Mouse (Mus musculus) adrenal gland, postnatal 10 days (tissue): ENCODE results near the gene Zmiz1. TPM values are rescaled to one million over a fixed set of nuclear protein-coding genes. Genes with fewer than 3 reads are reported as not detected.
A peak's percentile ranks its signal among the peaks of the same experiment; 100 is the strongest.

Source experiments
- DNase-seq: peaks from one replicate; pipeline ENCODE4 v3.0.0; 2021; ENCODE audit warnings: mixed read lengths
- total RNA-seq, 2 experiments: library from RNA; stranded (reverse); gene quantifications; 2 replicates each; pipeline ENCODE4 v1.2.3; 2021

Gene Zmiz1
- total RNA-seq, 2 experiments from 2014 or later = 63.8 to 73.3 TPM

GRCm38 (mm10) chr14:25559907-25560306, 100.9 kb downstream of the Zmiz1 start:
- no peak for DNase-seq

GRCm38 (mm10) chr14:25560841-25561240, 101.9 kb downstream of the Zmiz1 start:
- no peak for DNase-seq

GRCm38 (mm10) chr14:25561716-25562115, 102.7 kb downstream of the Zmiz1 start:
- no peak for DNase-seq

GRCm38 (mm10) chr14:25562447-25562846, 103.5 kb downstream of the Zmiz1 start:
- peak; percentile 54 for DNase-seq

- no peak for DNase-seq
Observed at GRCm38 (mm10) chr14:25562909-25563308, 103.9 kb downstream of the Zmiz1 start.

DNA sequence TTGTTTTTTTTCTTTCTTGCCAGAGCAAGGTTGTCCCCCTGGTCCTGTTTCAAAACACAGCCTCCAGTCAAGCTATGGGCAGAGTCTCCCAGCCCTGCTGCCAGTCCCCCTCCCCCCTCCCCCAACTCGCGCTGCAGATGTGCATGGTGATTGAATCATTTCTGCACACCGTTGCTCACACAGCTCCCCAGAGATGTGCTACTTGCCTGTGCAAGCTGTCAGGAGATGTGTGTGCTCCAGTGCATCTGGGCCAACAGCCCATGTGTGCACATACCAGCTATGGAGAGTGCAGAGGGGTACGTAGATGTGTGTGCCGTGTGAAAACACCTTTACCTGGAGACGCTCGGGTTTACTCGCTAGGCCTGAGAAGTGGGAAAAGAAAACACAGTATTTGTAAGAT, 105.6 kb downstream of the Zmiz1 start:
- no peak for DNase-seq

GRCm38 (mm10) chr14:25565344-25566088, 106.5 kb downstream of the Zmiz1 start:
- DNase-seq = peak; percentile 93

DNA sequence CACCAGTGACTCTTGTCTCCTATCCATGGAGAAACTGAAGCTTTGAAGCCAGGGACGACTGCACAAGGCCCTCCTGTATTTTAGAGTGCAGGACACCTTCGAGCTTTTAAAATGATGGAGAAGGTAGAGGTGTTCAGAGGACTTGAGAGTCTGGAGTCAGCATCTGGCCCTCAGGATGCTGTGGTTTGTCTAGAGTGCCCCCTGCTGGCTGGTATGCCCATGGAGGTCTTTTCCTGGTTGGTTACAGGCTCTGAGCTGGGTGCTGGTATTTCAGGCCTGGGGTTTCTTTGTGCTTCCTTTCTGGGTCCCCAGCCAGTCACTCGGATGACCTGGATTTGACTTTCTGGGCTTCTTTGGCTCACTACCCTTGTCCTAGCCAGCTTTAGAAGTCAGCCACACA, 108.3 kb downstream of the Zmiz1 start:
- peak; percentile 80 for DNase-seq

GRCm38 (mm10) chr14:25567837-25568236, 108.9 kb downstream of the Zmiz1 start:
- DNase-seq = no peak

- no peak for DNase-seq
Observed at GRCm38 (mm10) chr14:25574047-25574870, 115.3 kb downstream of the Zmiz1 start.

GRCm38 (mm10) chr14:25576642-25577041, 117.7 kb downstream of the Zmiz1 start:
- DNase-seq = no peak

GRCm38 (mm10) chr14:25577431-25577830, 118.4 kb downstream of the Zmiz1 start:
- DNase-seq = no peak

DNA sequence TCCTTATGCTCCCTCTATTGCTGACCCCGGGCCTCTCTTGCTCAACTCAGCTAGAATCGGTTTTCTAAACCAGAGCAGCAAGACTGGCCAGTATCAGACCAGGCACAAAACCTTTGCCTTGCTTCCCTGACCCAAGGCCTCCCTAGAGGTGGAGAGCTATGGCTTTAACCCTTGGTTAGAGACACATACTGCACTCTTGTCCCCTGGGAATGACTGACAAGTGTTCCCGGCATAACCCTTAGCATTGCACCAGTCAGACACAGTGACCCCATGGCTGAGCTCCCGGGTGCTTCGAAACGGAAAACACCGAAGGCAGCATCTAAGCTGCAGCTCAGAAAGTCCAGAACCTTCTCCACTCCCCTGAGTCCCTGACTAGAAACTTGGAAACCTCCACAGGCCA, 120.6 kb downstream of the Zmiz1 start:
- peak; percentile 56 for DNase-seq

- no peak for DNase-seq
Observed at GRCm38 (mm10) chr14:25580397-25580796, 121.4 kb downstream of the Zmiz1 start.

- DNase-seq = no peak
Observed at GRCm38 (mm10) chr14:25582603-25583002, 123.6 kb downstream of the Zmiz1 start.

DNA sequence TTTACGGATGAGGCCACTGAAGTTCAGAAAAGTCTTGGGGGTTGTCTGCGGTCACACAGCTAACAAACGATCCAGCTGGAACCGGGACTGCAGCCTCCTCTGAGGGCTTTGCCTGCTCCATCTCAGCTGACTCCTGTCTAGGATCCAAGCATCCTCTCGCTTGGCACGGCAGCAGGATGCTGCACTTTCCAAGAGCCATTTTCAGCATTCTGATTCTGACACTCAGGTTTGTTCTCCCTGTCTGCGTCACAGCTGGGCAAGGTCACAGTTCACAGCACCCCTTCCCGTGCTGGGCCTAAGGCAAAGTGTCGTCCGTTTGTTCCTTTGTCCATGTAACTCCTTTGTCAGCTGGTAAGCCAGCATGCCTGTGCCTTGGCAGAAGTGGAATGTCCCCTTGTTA, 124.9 kb downstream of the Zmiz1 start:
- no peak for DNase-seq

GRCm38 (mm10) chr14:25585545-25586301, 126.7 kb downstream of the Zmiz1 start:
- DNase-seq = peak; percentile 66

- DNase-seq = peak; percentile 48
Observed at GRCm38 (mm10) chr14:25586846-25587486, 128.0 kb downstream of the Zmiz1 start.

DNA sequence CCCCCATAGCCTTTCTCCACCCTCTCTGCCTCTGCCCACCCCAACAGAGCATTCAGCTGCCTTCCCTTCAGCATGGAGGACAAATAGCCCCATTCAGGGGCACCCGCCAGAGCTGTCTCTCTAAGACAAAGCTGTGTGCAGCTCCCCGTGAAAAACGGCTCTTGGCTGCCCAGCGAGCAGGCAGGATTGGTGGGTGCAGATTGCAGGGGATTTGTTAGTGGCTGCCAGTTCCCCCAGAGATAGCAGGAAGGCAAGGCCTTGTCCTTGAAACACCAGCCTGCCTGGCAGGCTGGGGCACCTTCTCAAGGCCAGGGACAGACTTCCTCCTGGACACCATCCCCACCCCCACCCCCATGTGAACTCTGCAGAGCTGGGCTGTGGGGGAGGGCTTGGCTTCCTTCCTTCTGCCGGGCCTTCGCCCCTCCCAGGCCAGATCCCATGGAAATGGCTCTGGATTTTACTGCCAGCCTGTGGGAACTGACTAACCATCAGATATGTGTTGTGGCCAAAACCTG, 128.6 kb downstream of the Zmiz1 start:
- peak; percentile 85 for DNase-seq

DNA sequence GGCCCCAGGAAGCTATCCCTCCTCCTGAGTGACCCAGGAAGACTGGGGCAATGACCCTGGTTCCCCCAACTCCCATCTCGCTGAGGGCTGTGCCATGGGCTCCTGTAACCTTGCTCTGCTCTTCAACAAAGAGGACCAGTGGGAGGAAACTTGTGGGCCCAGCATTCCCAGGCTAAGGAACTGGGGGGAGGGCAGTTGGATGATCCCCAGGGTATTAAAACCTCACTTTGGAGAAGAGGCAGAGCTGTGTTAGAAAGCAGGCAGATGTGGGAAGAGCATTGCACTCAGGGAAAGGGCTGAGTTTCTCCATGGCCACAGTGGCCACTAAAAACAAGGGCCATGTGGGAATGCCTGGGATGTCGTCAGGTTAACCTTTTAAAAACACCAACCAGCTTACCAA, 129.2 kb downstream of the Zmiz1 start:
- DNase-seq = no peak

- peak; percentile 66 for DNase-seq
Observed at GRCm38 (mm10) chr14:25588946-25589937, 130.3 kb downstream of the Zmiz1 start.
